Mouse (Mus musculus) heart, postnatal 0 days (tissue): ENCODE measurements around the gene Tnxb. TPM values are rescaled to one million over a fixed set of nuclear protein-coding genes. Genes with fewer than 3 reads are reported as not detected.

ENCODE experiments used
- ATAC-seq: fragments of 200-750 bp; cut with Nextera tagmentation; 2 replicates; pipeline ENCODE4 v1.8.0; 2017; ENCODE audit warnings: low read depth, moderate number of reproducible peaks, moderate library complexity; ENCODE audit not compliant: insufficient read depth
- DNase-seq: peaks from one replicate; pipeline ENCODE4 v3.0.0-alpha.2; 2016; ENCODE audit warnings: low spot score
- H3K27ac ChIP-seq: fragments of 300-500 bp; sonication (generic); 2 replicates; pipeline ENCODE4 v1.5.1; 2014; ENCODE audit warnings: low read depth, mild to moderate bottlenecking
- H3K27me3 ChIP-seq: fragments of 300-500 bp; sonication (generic); 2 replicates; pipeline ENCODE4 v1.6.1; 2014; ENCODE audit warnings: low read length, mixed read lengths; ENCODE audit not compliant: control insufficient read depth, insufficient read depth
- H3K36me3 ChIP-seq: fragments of 300-500 bp; sonication (generic); replicated peaks from 2 replicates; pipeline ENCODE4 v1.6.1; 2014; ENCODE audit warnings: low read length, mixed read lengths; ENCODE audit not compliant: control insufficient read depth, insufficient read depth
- H3K4me1 ChIP-seq: fragments of 300-500 bp; sonication (generic); 2 replicates; pipeline ENCODE4 v1.6.1; 2014; ENCODE audit warnings: antibody characterized with exemption; ENCODE audit not compliant: control insufficient read depth, insufficient read depth
- H3K4me2 ChIP-seq: fragments of 300-500 bp; sonication (generic); 2 replicates; pipeline ENCODE4 v1.6.1; 2014; ENCODE audit warnings: low read depth, mild to moderate bottlenecking, low read length, moderate library complexity
- H3K4me3 ChIP-seq: fragments of 300-500 bp; sonication (generic); 2 replicates; pipeline ENCODE4 v1.5.1; 2014; ENCODE audit warnings: low read depth, low read length
- H3K9ac ChIP-seq: fragments of 300-500 bp; sonication (generic); replicated peaks from 2 replicates; pipeline ENCODE4 v1.6.1; 2014; ENCODE audit warnings: low read depth, low read length, mixed read lengths
- H3K9me3 ChIP-seq: fragments of 300-500 bp; sonication (generic); replicated peaks from 2 replicates; pipeline ENCODE4 v1.6.1; 2016; ENCODE audit warnings: low read length; ENCODE audit not compliant: control insufficient read depth
- CTCF ChIP-seq: IDR thresholded peaks from 2 replicates; pipeline ENCODE4 v1.5.1; 2016; ENCODE audit warnings: antibody characterized with exemption, control low read depth, low read depth
- EP300 ChIP-seq: IDR thresholded peaks from 2 replicates; pipeline ENCODE4 v1.6.1; 2016; ENCODE audit warnings: antibody characterized with exemption, low read depth
- WGBS: fragments of 180-500 bp; shearing (Covaris S2); extraction: QIAGEN DNeasy Blood & Tissue Kit; methylation state at CpG from one replicate; pipeline ENCODE4 v1.1.7; 2014; 5-methylcytosine and 5-hydroxymethylcytosine counted together
- polyA plus RNA-seq: library from polyadenylated mRNA; unstranded; fragments of >200 nt; fragmentation: Nextera tagmentation; extraction: Ambion mirVana; gene quantifications from 2 replicates; pipeline ENCODE4 v1.2.1, GENCODE M21; 2015
- total RNA-seq: library from RNA; depleted of rRNA; stranded (reverse); fragments of >200 nt; gene quantifications from 2 replicates; pipeline ENCODE4 v1.2.3, GENCODE M21; 2014; ENCODE audit warnings: low replicate concordance

Tnxb gene
- total and polyA plus RNA-seq, 2 experiments from 2014 or later, result 1.8 to 26.8 TPM

GRCm38 (mm10) chr17:34629796-34630603 lies 40.3 kb upstream of the Tnxb start:
- Histone ChIP-seq H3K27ac (peak overlapping the region; percentile 36; the same call in 1 of the 2 replicates), H3K4me2 (peak overlapping the region; percentile 85), H3K9me3 (no peaks in the 10 kb centered on the region), H3K9ac (no peak overlapping the region), H3K4me3 (peak overlapping the region; percentile 37), H3K27me3 (peaks cover 50% of the 10 kb centered on the region), H3K36me3 (peaks cover 8% of the 10 kb centered on the region), H3K4me1 (peaks cover 16% of the 10 kb centered on the region)
- WGBS, result 30% methylated on average over 12 of the region's 12 CpGs
- TF ChIP-seq EP300 (no peak), CTCF (no peak)
- ATAC-seq (no peak), DNase-seq (no peak)

- Histone ChIP-seq H3K27ac (peak overlapping the region; percentile 36; the same call in 1 of the 2 replicates), H3K4me2 (peak overlapping the region; percentile 59), H3K9me3 (no peaks in the 10 kb centered on the region), H3K4me3 (peak overlapping the region; percentile 37), H3K4me1 (peaks cover 16% of the 10 kb centered on the region), H3K9ac (peak overlapping the region; percentile 41; the same call in 1 of the 2 replicates), H3K36me3 (no peaks in the 10 kb centered on the region), H3K27me3 (peaks cover 50% of the 10 kb centered on the region)
- TF ChIP-seq EP300, result no peak
- TF ChIP-seq CTCF, result no peak
- no peak for DNase-seq
- ATAC-seq, result no peak
- WGBS, result 4% methylated on average over 48 of the region's 48 CpGs
Observed at GRCm38 (mm10) chr17:34630761-34631301, 39.5 kb upstream of the Tnxb start.

- Histone ChIP-seq H3K36me3 (no peaks in the 10 kb centered on the region), H3K4me1 (peaks cover 10% of the 10 kb centered on the region), H3K27me3 (peaks cover 50% of the 10 kb centered on the region), H3K4me3 (peak overlapping the region; percentile 35), H3K4me2 (peak overlapping the region; percentile 59), H3K27ac (no peak overlapping the region), H3K9ac (peak overlapping the region; percentile 22; the same call in 1 of the 2 replicates), H3K9me3 (no peaks in the 10 kb centered on the region)
- no peak for DNase-seq
- WGBS, result 8% methylated on average over 12 of the region's 12 CpGs
- TF ChIP-seq CTCF (no peak), EP300 (no peak)
- no peak for ATAC-seq
Observed at GRCm38 (mm10) chr17:34631647-34632046, 38.7 kb upstream of the Tnxb start.

GRCm38 (mm10) chr17:34632261-34632691 lies 38.1 kb upstream of the Tnxb start:
- ATAC-seq (0 out of 2 replicates have a peak, but pooled peaks have one; percentile 12), DNase-seq (no peak)
- peaks cover 50% of the 10 kb centered on the region for H3K27me3 ChIP-seq
- H3K9me3 ChIP-seq, result no peaks in the 10 kb centered on the region
- no peak overlapping the region for H3K27ac ChIP-seq
- WGBS, result 2% methylated on average over 26 of the region's 26 CpGs
- H3K9ac ChIP-seq, result peak overlapping the region; percentile 22; the same call in 1 of the 2 replicates
- H3K36me3 ChIP-seq, result no peaks in the 10 kb centered on the region
- TF ChIP-seq CTCF (no peak), EP300 (no peak)
- peak overlapping the region; percentile 35 for H3K4me3 ChIP-seq
- H3K4me1 ChIP-seq, result peaks cover 10% of the 10 kb centered on the region
- peak overlapping the region; percentile 59 for H3K4me2 ChIP-seq

GRCm38 (mm10) chr17:34635671-34636070 lies 34.7 kb upstream of the Tnxb start:
- Histone ChIP-seq H3K27me3 (peaks cover 32% of the 10 kb centered on the region), H3K9ac (no peak overlapping the region), H3K9me3 (no peaks in the 10 kb centered on the region), H3K27ac (no peak overlapping the region), H3K4me2 (no peak overlapping the region), H3K36me3 (no peaks in the 10 kb centered on the region), H3K4me1 (no peaks in the 10 kb centered on the region; the same call in 1 of the 2 replicates), H3K4me3 (no peak overlapping the region)
- TF ChIP-seq CTCF, result no peak
- DNase-seq (no peak), ATAC-seq (no peak)
- WGBS, result 61% methylated on average over 2 of the region's 2 CpGs
